9 mouse cellular contexts compared by ENCODE assay signal in the genomic region with DNA sequence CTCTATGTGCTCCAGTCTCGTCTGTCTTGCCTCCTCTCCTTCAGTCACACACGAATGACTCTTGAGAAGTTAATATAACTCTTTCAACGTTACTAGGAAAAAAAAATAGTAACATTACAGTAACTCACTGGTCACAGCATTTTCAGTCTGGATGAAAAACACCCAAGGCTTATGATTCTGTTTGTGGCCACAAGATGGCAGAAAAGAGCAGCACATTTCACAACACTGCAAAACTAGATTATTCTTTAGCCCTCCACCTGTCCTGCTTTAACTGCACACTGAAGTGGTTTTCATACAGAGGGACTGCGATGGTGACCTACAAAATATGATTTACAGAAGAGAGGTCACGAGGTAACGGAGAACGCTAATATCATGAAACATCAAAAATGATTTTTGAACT. TPM values are rescaled to one million over a fixed set of nuclear protein-coding genes. Genes with fewer than 3 reads are reported as not detected.
DNase-seq lines count a peak whose midpoint lies in the region; ATAC-seq and TF ChIP-seq lines count a peak whose summit lies in the region.
"Had no signal": no experiment of that assay in that cellular context is flagged by ENCODE, and none has a peak within 500 bp of the region (broad histone marks: within the 10 kb centered on the region; RNA-seq: fewer than 3 reads in every experiment).

No protein-coding gene starts in this region.

- DNase-seq in adrenal gland, adult 18-20 months (ENCODE audit: low spot score in 2 of 2): peak; percentile 45 to 49
- DNase-seq in embryonic facial prominence, embryonic 10.5 days (ENCODE audit: low spot score): peak; percentile 57
- DNase-seq in heart, adult 8-10 months (ENCODE audit: low spot score): peak; percentile 65
- peak; percentile 37 to 66 for DNase-seq in kidney, adult 8-10 months
- DNase-seq in liver, embryonic 11.5 days (ENCODE audit: low spot score): peak; percentile 34
- DNase-seq in testis, postnatal 14 days (ENCODE audit: low spot score): peak; percentile 33

- H3K79me3 ChIP-seq in C2C12 (ENCODE audit: low read depth): no peaks in the 10 kb centered on the region

- H3K9me3 ChIP-seq in embryonic facial prominence, embryonic 10.5 days: no peaks in the 10 kb centered on the region
- H3K9me3 ChIP-seq in liver, embryonic 11.5 days (ENCODE audit: control insufficient read depth, low read length): no peaks in the 10 kb centered on the region

- peaks cover 24% of the 10 kb centered on the region for H3K4me1 ChIP-seq in embryonic facial prominence, embryonic 10.5 days
- H3K4me1 ChIP-seq in liver, embryonic 11.5 days (replicated peaks; ENCODE audit: control insufficient read depth, insufficient read depth, low read length): peaks cover 7% of the 10 kb centered on the region

- peak overlapping the region; percentile 74 for H3K4me2 ChIP-seq in liver, embryonic 11.5 days
- peak overlapping the region; percentile 89 for H3K4me2 ChIP-seq in myocyte (ENCODE audit: low read depth)

- ATAC-seq in liver, embryonic 11.5 days (replicated peaks; ENCODE audit: low FRiP score): no peak

- H3K27me3 ChIP-seq in C2C12 (ENCODE audit: control insufficient read depth, insufficient read depth, insufficient read length) (no peaks in the 10 kb centered on the region), myocyte (ENCODE audit: control insufficient read depth, insufficient read depth, insufficient read length) (no peaks in the 10 kb centered on the region)
- H3K27me3 ChIP-seq in embryonic facial prominence, embryonic 10.5 days (replicated peaks; ENCODE audit: low read depth, poor library complexity, severe bottlenecking): no peaks in the 10 kb centered on the region
- H3K27me3 ChIP-seq in liver, embryonic 11.5 days (replicated peaks; ENCODE audit: control insufficient read depth, insufficient read depth, low read length): no peaks in the 10 kb centered on the region

- peak overlapping the region; percentile 93 for H3K27ac ChIP-seq in embryonic facial prominence, embryonic 10.5 days (replicated peaks)
- peak overlapping the region; percentile 97 for H3K27ac ChIP-seq in liver, embryonic 11.5 days (ENCODE audit: low read depth, low read length)

- H3K36me3 ChIP-seq in C2C12 (ENCODE audit: control insufficient read depth, insufficient read depth) (no peaks in the 10 kb centered on the region), myocyte (ENCODE audit: control insufficient read depth, insufficient read depth) (no peaks in the 10 kb centered on the region)
- no peaks in the 10 kb centered on the region for H3K36me3 ChIP-seq in embryonic facial prominence, embryonic 10.5 days (replicated peaks)
- no peaks in the 10 kb centered on the region for H3K36me3 ChIP-seq in liver, embryonic 11.5 days (ENCODE audit: control insufficient read depth, insufficient read depth, low read length)

- peak overlapping the region; percentile 73 for H3K9ac ChIP-seq in liver, embryonic 11.5 days (ENCODE audit: low read depth, low read length)

- no peak overlapping the region for H3ac ChIP-seq in C2C12 (ENCODE audit: control insufficient read depth, insufficient read length, low read depth)
- H3ac ChIP-seq in myocyte (ENCODE audit: control insufficient read depth, insufficient read length): no peak overlapping the region

- no peak overlapping the region for H3K4me3 ChIP-seq in C2C12 (ENCODE audit: insufficient read depth, poor library complexity, severe bottlenecking)
- H3K4me3 ChIP-seq in embryonic facial prominence, embryonic 10.5 days: peak overlapping the region; percentile 61
- peak overlapping the region; percentile 35 for H3K4me3 ChIP-seq in liver, embryonic 11.5 days (ENCODE audit: low read depth, low read length)
- peak overlapping the region; percentile 30 for H3K4me3 ChIP-seq in myocyte

- no peak for TF ChIP-seq POLR2A in myocyte (IDR thresholded peaks at IDR 0.05; ENCODE audit: insufficient read length, low read depth)

- 2% methylated on average over 7 of the region's 7 CpGs for WGBS in embryonic facial prominence, embryonic 10.5 days
- under 1% methylated on average over 7 of the region's 7 CpGs for WGBS in liver, embryonic 11.5 days

- H3K79me2 ChIP-seq in C2C12 (ENCODE audit: control insufficient read depth, insufficient read depth) (no peaks in the 10 kb centered on the region), myocyte (ENCODE audit: control insufficient read depth, insufficient read depth) (no peaks in the 10 kb centered on the region)

- peak; percentile 53 for TF ChIP-seq CTCF in C2C12 (IDR thresholded peaks at IDR 0.05; ENCODE audit: control insufficient read depth, insufficient read depth, insufficient read length)

TF ChIP-seq in C2C12, 6 proteins besides CTCF, POLR2A, EP300 and RAD21:
- peak; percentile 91 for TF ChIP-seq CEBPB (IDR thresholded peaks at IDR 0.05; ENCODE audit: low read depth)
- TF ChIP-seq MAX (IDR thresholded peaks at IDR 0.05): no peak
- TF ChIP-seq MYOD1 (IDR thresholded peaks at IDR 0.05; ENCODE audit: control insufficient read depth, insufficient read length, low read depth): peak; percentile 15
- TF ChIP-seq MYOG (IDR thresholded peaks at IDR 0.05; ENCODE audit: control insufficient read depth, extremely low read depth, insufficient read length): no peak
TF ChIP-seq in C2C12: peak in this region for 2.

TF ChIP-seq in myocyte, 11 proteins besides CTCF, POLR2A, EP300 and RAD21:
- TF ChIP-seq E2F4 (IDR thresholded peaks at IDR 0.05; ENCODE audit: insufficient read depth) (no peak), CEBPB (IDR thresholded peaks at IDR 0.05; ENCODE audit: insufficient read depth, poor library complexity, severe bottlenecking) (peak; percentile 68; the same call in 1 of the 2 replicates), USF1 (IDR thresholded peaks at IDR 0.05; ENCODE audit: low read depth) (no peak)
TF ChIP-seq in myocyte: peak in this region for 1.

RNA-seq across cellular contexts. Expression of gene Hist1h2bl, which starts 1.2 kb away (rescaled TPM):
- polyA plus RNA-seq in C2C12 (2012; fragmentation: generic; extraction: Trizol) (9.1 TPM), myocyte (2012; fragmentation: generic; extraction: Trizol) (2.7 TPM)
- total RNA-seq in adrenal gland, adult 18-20 months (2021): 10 to 100 TPM; 21.3 to 23.3 TPM
- 1.6 and 3.1 TPM in 2 replicates for polyA plus RNA-seq in embryonic facial prominence, embryonic 10.5 days (2016; fragmentation: Nextera tagmentation; extraction: Ambion mirVana)
- total RNA-seq in heart, adult 8-10 months (2022): 10 to 100 TPM in 1 of 4 experiments, 1 to 10 TPM in 3; 5.4 to 11.8 (median 8.0) TPM
- 1.1 and 1.6 TPM in 2 replicates for polyA plus RNA-seq in liver, embryonic 11.5 days (2014; fragmentation: Nextera tagmentation; extraction: Ambion mirVana)

RNA-seq across cellular contexts. Expression of gene Hist1h2ai, which starts 1.5 kb away (rescaled TPM):
- polyA plus RNA-seq in C2C12 (2012; fragmentation: generic; extraction: Trizol): 15.6 TPM
- total RNA-seq in adrenal gland, adult 18-20 months (2021): 10 to 100 TPM; 21.4 to 30.6 TPM
- 30.5 and 32.2 TPM in 2 replicates for polyA plus RNA-seq in embryonic facial prominence, embryonic 10.5 days (2016; fragmentation: Nextera tagmentation; extraction: Ambion mirVana)
- total RNA-seq in heart, adult 8-10 months (2022): 10 to 100 TPM in 2 of 4 experiments, 1 to 10 TPM in 1, not detected in 1; 1.1 to 17.1 (median 12.1) TPM
- 6.2 and 10.1 TPM in 2 replicates for polyA plus RNA-seq in liver, embryonic 11.5 days (2014; fragmentation: Nextera tagmentation; extraction: Ambion mirVana)
- 6.4 TPM for polyA plus RNA-seq in myocyte (2012; fragmentation: generic; extraction: Trizol)

RNA-seq across cellular contexts. Expression of gene Hist1h3h, which starts 2.7 kb away (rescaled TPM):
- 15.6 TPM for polyA plus RNA-seq in C2C12 (2012; fragmentation: generic; extraction: Trizol)
- total RNA-seq in adrenal gland, adult 18-20 months (2021): 10 to 100 TPM; 25.1 to 28.5 TPM
- 10.7 and 12.8 TPM in 2 replicates for polyA plus RNA-seq in embryonic facial prominence, embryonic 10.5 days (2016; fragmentation: Nextera tagmentation; extraction: Ambion mirVana)
- total RNA-seq in heart, adult 8-10 months (2022): 10 to 100 TPM in 2 of 4 experiments, 1 to 10 TPM in 2; 5.0 to 19.2 (median 10.1) TPM
- 4.5 and 6.5 TPM in 2 replicates for polyA plus RNA-seq in liver, embryonic 11.5 days (2014; fragmentation: Nextera tagmentation; extraction: Ambion mirVana)
- 9.0 TPM for polyA plus RNA-seq in myocyte (2012; fragmentation: generic; extraction: Trizol)

RNA-seq across cellular contexts. Expression of gene Hist1h2bm, which starts 7.1 kb away (rescaled TPM):
- 3.4 TPM for polyA plus RNA-seq in C2C12 (2012; fragmentation: generic; extraction: Trizol)
- total RNA-seq in adrenal gland, adult 18-20 months (2021): 1 to 10 TPM; 5.2 to 5.8 TPM
- 5.7 and 6.0 TPM in 2 replicates for polyA plus RNA-seq in embryonic facial prominence, embryonic 10.5 days (2016; fragmentation: Nextera tagmentation; extraction: Ambion mirVana)
- total RNA-seq in heart, adult 8-10 months (2022): 1 to 10 TPM in 2 of 4 experiments, under 1 TPM in 1, not detected in 1; 0.94 to 3.0 (median 1.8) TPM
- polyA plus RNA-seq in liver, embryonic 11.5 days (2014; fragmentation: Nextera tagmentation; extraction: Ambion mirVana): 4.2 and 5.1 TPM in 2 replicates
- 1.3 TPM for polyA plus RNA-seq in myocyte (2012; fragmentation: generic; extraction: Trizol)

RNA-seq across cellular contexts. Expression of gene Olfr1359, which starts 16.8 kb away (rescaled TPM):
- polyA plus RNA-seq in C2C12 (2012; fragmentation: generic; extraction: Trizol) (not detected), myocyte (2012; fragmentation: generic; extraction: Trizol) (not detected)
- not detected for total RNA-seq in adrenal gland, adult 18-20 months (2021)
- not detected in 2 replicates for polyA plus RNA-seq in embryonic facial prominence, embryonic 10.5 days (2016; fragmentation: Nextera tagmentation; extraction: Ambion mirVana)
- total RNA-seq in heart, adult 8-10 months (2022): not detected
- not detected in 2 replicates for polyA plus RNA-seq in liver, embryonic 11.5 days (2014; fragmentation: Nextera tagmentation; extraction: Ambion mirVana)
- total RNA-seq: left cerebral cortex, adult 8-10 months had no signal
